Mouse (Mus musculus): ENCODE measurements around the gene Tango6. TPM values are rescaled to one million over a fixed set of nuclear protein-coding genes. Genes with fewer than 3 reads are reported as not detected.

Gene Tango6
- polyA plus RNA-seq, 1 experiment = 2.1 TPM

GRCm38 (mm10) chr8:106648421-106648820, 34.4 kb upstream of the Tango6 start:
- Histone ChIP-seq H3K36me3 (ENCODE audit: control insufficient read depth, insufficient read depth, low read length) (peaks cover 31% of the 10 kb centered on the region), H3K27me3 (ENCODE audit: control insufficient read depth, insufficient read depth, low read length) (no peaks in the 10 kb centered on the region), H3K4me1 (ENCODE audit: control insufficient read depth, insufficient read depth, insufficient read length, low read length) (peaks cover 26% of the 10 kb centered on the region; the same call in 1 of the 2 replicates), H3K27ac (ENCODE audit: insufficient read depth, low read depth, low read length) (no peak overlapping the region), H3K4me3 (ENCODE audit: low read depth, low read length) (no peak overlapping the region)
- TF ChIP-seq POLR2A (IDR thresholded peaks at IDR 0.05; ENCODE audit: low read depth, low read length) = no peak
- no peak for TF ChIP-seq CTCF (IDR thresholded peaks at IDR 0.05; ENCODE audit: extremely low read depth, insufficient read length, insufficient replicate concordance, low read depth, low read length)
- WGBS = 77% methylated on average over 8 of the region's 8 CpGs

GRCm38 (mm10) chr8:106651994-106652393, 30.9 kb upstream of the Tango6 start:
- Histone ChIP-seq H3K27me3 (ENCODE audit: control insufficient read depth, insufficient read depth, low read length) (no peaks in the 10 kb centered on the region), H3K4me1 (ENCODE audit: control insufficient read depth, insufficient read depth, insufficient read length, low read length) (peaks cover 8% of the 10 kb centered on the region; the same call in 1 of the 2 replicates), H3K4me3 (ENCODE audit: low read depth, low read length) (no peak overlapping the region), H3K27ac (ENCODE audit: insufficient read depth, low read depth, low read length) (no peak overlapping the region), H3K36me3 (ENCODE audit: control insufficient read depth, insufficient read depth, low read length) (peaks cover 58% of the 10 kb centered on the region)
- 62% methylated on average over 3 of the region's 3 CpGs for WGBS
- TF ChIP-seq POLR2A (IDR thresholded peaks at IDR 0.05; ENCODE audit: low read depth, low read length) (no peak), CTCF (IDR thresholded peaks at IDR 0.05; ENCODE audit: extremely low read depth, insufficient read length, insufficient replicate concordance, low read depth, low read length) (no peak)

GRCm38 (mm10) chr8:106656046-106656445, 26.8 kb upstream of the Tango6 start:
- no peak overlapping the region for H3K27ac ChIP-seq (ENCODE audit: insufficient read depth, low read depth, low read length)
- no peak for TF ChIP-seq POLR2A (IDR thresholded peaks at IDR 0.05; ENCODE audit: low read depth, low read length)
- TF ChIP-seq CTCF (IDR thresholded peaks at IDR 0.05; ENCODE audit: extremely low read depth, insufficient read length, insufficient replicate concordance, low read depth, low read length) = no peak
- H3K27me3 ChIP-seq (ENCODE audit: control insufficient read depth, insufficient read depth, low read length) = no peaks in the 10 kb centered on the region

GRCm38 (mm10) chr8:106672786-106673185, 10.1 kb upstream of the Tango6 start:
- Histone ChIP-seq H3K4me3 (ENCODE audit: low read depth, low read length) (no peak overlapping the region), H3K27me3 (ENCODE audit: control insufficient read depth, insufficient read depth, low read length) (no peaks in the 10 kb centered on the region), H3K4me1 (ENCODE audit: control insufficient read depth, insufficient read depth, insufficient read length, low read length) (no peaks in the 10 kb centered on the region), H3K36me3 (ENCODE audit: control insufficient read depth, insufficient read depth, low read length) (peaks cover 42% of the 10 kb centered on the region), H3K27ac (ENCODE audit: insufficient read depth, low read depth, low read length) (no peak overlapping the region)
- WGBS = 73% methylated on average over 2 of the region's 2 CpGs
- TF ChIP-seq POLR2A (IDR thresholded peaks at IDR 0.05; ENCODE audit: low read depth, low read length) (no peak), CTCF (IDR thresholded peaks at IDR 0.05; ENCODE audit: extremely low read depth, insufficient read length, insufficient replicate concordance, low read depth, low read length) (no peak)

More at GRCm38 (mm10) chr8:106656046-106656445, 26.8 kb upstream of the Tango6 start:
- H3K4me3 ChIP-seq (ENCODE audit: low read depth, low read length) = no peak overlapping the region
- no peaks in the 10 kb centered on the region; the same call in 1 of the 2 replicates for H3K4me1 ChIP-seq (ENCODE audit: control insufficient read depth, insufficient read depth, insufficient read length, low read length)
- H3K36me3 ChIP-seq (ENCODE audit: control insufficient read depth, insufficient read depth, low read length) = peaks cover 72% of the 10 kb centered on the region

GRCm38 (mm10) chr8:106674318-106674717, 8.6 kb upstream of the Tango6 start:
- H3K4me1 ChIP-seq (ENCODE audit: control insufficient read depth, insufficient read depth, insufficient read length, low read length) = no peaks in the 10 kb centered on the region
- no peak overlapping the region for H3K4me3 ChIP-seq (ENCODE audit: low read depth, low read length)
- no peak for TF ChIP-seq CTCF (IDR thresholded peaks at IDR 0.05; ENCODE audit: extremely low read depth, insufficient read length, insufficient replicate concordance, low read depth, low read length)
- TF ChIP-seq POLR2A (IDR thresholded peaks at IDR 0.05; ENCODE audit: low read depth, low read length) = no peak
- H3K27me3 ChIP-seq (ENCODE audit: control insufficient read depth, insufficient read depth, low read length) = no peaks in the 10 kb centered on the region
- H3K36me3 ChIP-seq (ENCODE audit: control insufficient read depth, insufficient read depth, low read length) = peaks cover 29% of the 10 kb centered on the region
- H3K27ac ChIP-seq (ENCODE audit: insufficient read depth, low read depth, low read length) = no peak overlapping the region
- WGBS = 97% methylated on average over 15 of the region's 15 CpGs

- Histone ChIP-seq H3K4me1 (ENCODE audit: control insufficient read depth, insufficient read depth, insufficient read length, low read length) (no peaks in the 10 kb centered on the region), H3K27ac (ENCODE audit: insufficient read depth, low read depth, low read length) (no peak overlapping the region), H3K27me3 (ENCODE audit: control insufficient read depth, insufficient read depth, low read length) (no peaks in the 10 kb centered on the region), H3K4me3 (ENCODE audit: low read depth, low read length) (no peak overlapping the region), H3K36me3 (ENCODE audit: control insufficient read depth, insufficient read depth, low read length) (peaks cover 24% of the 10 kb centered on the region)
- TF ChIP-seq POLR2A (IDR thresholded peaks at IDR 0.05; ENCODE audit: low read depth, low read length) (no peak), CTCF (IDR thresholded peaks at IDR 0.05; ENCODE audit: extremely low read depth, insufficient read length, insufficient replicate concordance, low read depth, low read length) (no peak)
- WGBS = 75% methylated on average over 8 of the region's 8 CpGs
These were observed 8.0 kb upstream of the Tango6 start for GRCm38 (mm10) chr8:106674894-106675293.

GRCm38 (mm10) chr8:106684387-106684786, 1.5 kb downstream of the Tango6 start:
- Histone ChIP-seq H3K4me3 (ENCODE audit: low read depth, low read length) (no peak overlapping the region), H3K27ac (ENCODE audit: insufficient read depth, low read depth, low read length) (no peak overlapping the region), H3K27me3 (ENCODE audit: control insufficient read depth, insufficient read depth, low read length) (no peaks in the 10 kb centered on the region), H3K4me1 (ENCODE audit: control insufficient read depth, insufficient read depth, insufficient read length, low read length) (no peaks in the 10 kb centered on the region), H3K36me3 (ENCODE audit: control insufficient read depth, insufficient read depth, low read length) (peaks cover 3% of the 10 kb centered on the region; the same call in 1 of the 2 replicates)
- WGBS = 93% methylated on average over 4 of the region's 4 CpGs
- TF ChIP-seq POLR2A (IDR thresholded peaks at IDR 0.05; ENCODE audit: low read depth, low read length) = no peak
- TF ChIP-seq CTCF (IDR thresholded peaks at IDR 0.05; ENCODE audit: extremely low read depth, insufficient read length, insufficient replicate concordance, low read depth, low read length) = no peak
